Mouse (Mus musculus) kidney, adult 2 months (tissue): ENCODE measurements at regions not wholly inside any gene's neighbourhood (a gene's known extent, or its start where the extent isn't known, plus 50 kb on each side); places are given as distances from the start of the nearest gene placed in this dataset.

Experiments used
- DNase-seq: peaks from one replicate; pipeline ENCODE4 v3.0.0; 2021
- H3K27ac ChIP-seq: fragments of 200-500 bp; 2 replicates; pipeline ENCODE4 v1.5.1; 2012; ENCODE audit warnings: low read depth, low read length, control low read depth, inconsistent platforms; ENCODE audit not compliant: insufficient read depth
- H3K27me3 ChIP-seq: fragments of 200-500 bp; replicated peaks from 2 replicates; pipeline ENCODE4 v1.6.1; 2012; ENCODE audit warnings: mild to moderate bottlenecking, moderate library complexity, low read length, inconsistent platforms; ENCODE audit not compliant: control insufficient read depth, insufficient read depth
- H3K36me3 ChIP-seq: fragments of 200-500 bp; 2 replicates; pipeline ENCODE4 v1.6.1; 2012; ENCODE audit warnings: mild to moderate bottlenecking, moderate library complexity, low read length, inconsistent platforms; ENCODE audit not compliant: control insufficient read depth, insufficient read depth
- H3K4me1 ChIP-seq: fragments of 200-500 bp; 2 replicates; pipeline ENCODE4 v1.6.1; 2011; ENCODE audit warnings: low read length; ENCODE audit not compliant: control insufficient read depth, insufficient read depth
- H3K4me3 ChIP-seq: fragments of 200-500 bp; 2 replicates; pipeline ENCODE4 v1.5.1; 2011; ENCODE audit warnings: mild to moderate bottlenecking, low read depth, low read length, control low read depth; ENCODE audit not compliant: insufficient read depth
- CTCF ChIP-seq: fragments of 200-500 bp; conservative IDR thresholded peaks from 2 replicates; pipeline ENCODE4 v1.5.1; 2011; ENCODE audit warnings: low read depth, mild to moderate bottlenecking, control low read depth, low read length, moderate library complexity, mixed read lengths; ENCODE audit not compliant: insufficient read depth, insufficient read length
- POLR2A ChIP-seq: fragments of 200-500 bp; IDR thresholded peaks from one replicate; pipeline ENCODE4 v1.6.1; 2011; ENCODE audit warnings: low read depth, low read length, control low read depth
- WGBS: fragments of 180-500 bp; shearing (Covaris S2); methylation state at CpG from one replicate; pipeline ENCODE4 v1.1.7; 2018; 5-methylcytosine and 5-hydroxymethylcytosine counted together

GRCm38 (mm10) chr10:91734691-91735090 lies 553.6 kb upstream of the Tmpo start:
- Histone ChIP-seq H3K4me3 (no peak overlapping the region), H3K27me3 (no peaks in the 10 kb centered on the region), H3K36me3 (no peaks in the 10 kb centered on the region), H3K4me1 (no peaks in the 10 kb centered on the region), H3K27ac (no peak overlapping the region)
- no peak; the same call in 1 of the 2 replicates for TF ChIP-seq CTCF
- no peak for TF ChIP-seq POLR2A
- DNase-seq: no peak
- 82% methylated on average over 8 of the region's 8 CpGs for WGBS

DNA sequence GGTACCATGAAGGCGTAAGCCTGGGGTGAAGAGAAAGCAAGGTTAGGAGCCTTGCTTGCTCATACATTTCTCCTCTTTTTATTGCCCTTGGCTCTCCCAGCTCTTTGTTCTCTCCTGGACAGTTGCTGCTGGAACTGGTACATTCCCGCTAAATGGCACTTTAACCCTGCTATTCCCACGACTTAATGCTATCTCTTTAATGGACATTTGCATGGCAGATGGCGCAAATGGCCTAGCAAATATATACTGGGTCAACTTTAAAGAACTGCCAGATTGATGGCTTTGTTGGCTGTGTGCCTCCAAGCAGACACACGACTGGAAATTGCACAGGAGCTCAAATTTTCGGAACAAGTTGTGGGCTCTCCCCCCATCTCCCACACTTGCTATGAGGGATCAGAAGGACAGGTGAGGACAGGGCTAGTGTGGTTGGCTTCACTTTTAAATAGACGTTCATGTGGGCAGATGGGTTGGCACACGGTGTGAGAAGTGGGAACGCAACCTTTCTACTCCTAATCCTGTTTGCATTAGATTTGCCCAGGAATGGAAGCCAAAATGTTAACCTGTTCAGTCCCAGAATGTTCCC lies 551.0 kb upstream of the Tmpo start:
- Histone ChIP-seq H3K36me3 (no peaks in the 10 kb centered on the region), H3K4me3 (no peak overlapping the region), H3K4me1 (no peaks in the 10 kb centered on the region), H3K27ac (no peak overlapping the region), H3K27me3 (no peaks in the 10 kb centered on the region)
- DNase-seq: no peak
- TF ChIP-seq CTCF (no peak), POLR2A (no peak)
- WGBS: 55% methylated on average over 9 of the region's 9 CpGs

DNA sequence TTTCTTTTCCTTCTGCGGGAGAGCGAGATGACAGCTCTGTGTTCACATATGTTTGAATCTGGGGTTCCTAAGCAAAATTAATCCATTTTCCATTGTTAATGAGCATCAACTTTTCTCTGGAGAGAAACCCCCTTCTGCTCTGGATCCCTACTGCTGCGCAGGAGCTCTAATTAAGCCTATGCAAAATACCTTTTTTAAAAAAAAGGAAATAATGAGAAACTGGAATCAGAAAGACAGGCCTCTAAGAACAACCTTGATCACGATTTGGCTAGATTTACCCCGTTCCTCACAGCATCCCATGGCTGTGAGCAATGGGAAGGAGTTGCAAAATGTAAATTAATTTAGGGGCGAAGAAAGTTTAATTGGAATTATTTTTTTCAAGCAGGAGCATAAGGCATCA lies 548.9 kb upstream of the Tmpo start:
- WGBS: 92% methylated on average over 6 of the region's 6 CpGs
- Histone ChIP-seq H3K36me3 (no peaks in the 10 kb centered on the region), H3K27ac (no peak overlapping the region), H3K4me3 (no peak overlapping the region), H3K27me3 (no peaks in the 10 kb centered on the region), H3K4me1 (no peaks in the 10 kb centered on the region)
- no peak for DNase-seq
- TF ChIP-seq CTCF (no peak), POLR2A (no peak)

DNA sequence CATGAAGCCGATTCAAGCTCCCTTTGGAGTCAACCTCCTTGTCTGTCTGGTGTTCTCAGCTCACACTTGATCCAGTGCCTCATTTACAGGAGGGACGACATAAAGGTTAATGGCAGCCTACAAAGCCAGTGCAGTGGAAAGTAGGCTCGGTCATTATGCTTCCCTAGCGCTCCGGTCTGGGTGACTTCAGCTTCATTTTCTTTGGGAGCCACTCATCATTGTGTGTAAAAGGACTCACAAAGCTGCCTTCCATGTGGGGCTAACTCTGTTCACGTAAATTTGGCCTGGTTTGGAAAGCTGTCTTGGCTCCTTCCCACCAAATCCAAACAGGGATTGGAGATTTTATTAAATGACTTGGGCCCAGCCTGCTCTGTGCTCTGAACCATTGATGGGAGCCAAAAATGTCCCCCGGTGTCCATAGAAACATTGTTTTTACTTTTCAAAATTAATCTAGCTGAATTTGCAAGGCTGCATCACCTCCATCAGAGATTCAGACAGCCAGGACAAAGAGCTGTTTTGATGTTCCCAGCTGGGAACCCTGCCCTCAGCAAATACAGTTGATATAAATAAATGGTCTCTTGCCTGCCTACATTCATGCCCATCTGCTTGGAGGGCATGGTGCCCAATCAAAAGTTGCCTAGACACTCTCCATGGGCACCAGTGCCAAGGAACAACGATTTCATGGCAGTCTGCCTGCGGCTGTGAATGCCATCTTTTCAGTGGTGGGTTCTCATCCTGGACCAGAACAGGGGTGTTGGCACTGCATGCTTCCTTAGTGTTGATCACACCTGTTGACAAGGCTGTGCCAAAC lies 538.7 kb upstream of the Tmpo start:
- Histone ChIP-seq H3K36me3 (no peaks in the 10 kb centered on the region), H3K27ac (no peak overlapping the region), H3K4me1 (no peaks in the 10 kb centered on the region), H3K4me3 (no peak overlapping the region), H3K27me3 (no peaks in the 10 kb centered on the region)
- DNase-seq: no peak
- 89% methylated on average over 9 of the region's 9 CpGs for WGBS
- TF ChIP-seq CTCF (no peak), POLR2A (no peak)

- H3K36me3 ChIP-seq: no peaks in the 10 kb centered on the region
- WGBS: 89% methylated on average over 7 of the region's 7 CpGs
- DNase-seq: no peak
Measured at GRCm38 (mm10) chr10:91716604-91717003, 535.5 kb upstream of the Tmpo start.

DNA sequence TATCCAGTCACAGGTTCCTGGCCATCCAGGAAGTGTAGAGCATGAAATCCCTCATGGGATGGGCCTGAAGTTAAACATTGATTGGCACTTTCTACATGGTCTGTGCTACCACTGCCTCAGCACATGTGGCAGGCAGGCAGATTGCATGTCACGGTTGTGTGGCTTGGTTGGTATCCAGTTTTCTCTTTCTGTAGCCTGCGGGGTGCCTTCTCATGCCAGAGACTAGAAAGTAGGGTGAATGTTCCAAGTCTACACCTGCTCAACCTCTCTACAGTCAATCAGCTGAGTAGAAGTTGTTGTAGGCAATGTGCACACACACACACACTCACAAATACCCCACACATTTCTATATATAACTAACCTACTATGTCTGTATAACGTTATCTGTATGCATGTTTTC lies 533.5 kb upstream of the Tmpo start:
- Histone ChIP-seq H3K36me3 (no peaks in the 10 kb centered on the region), H3K27ac (no peak overlapping the region), H3K27me3 (no peaks in the 10 kb centered on the region), H3K4me1 (no peaks in the 10 kb centered on the region), H3K4me3 (no peak overlapping the region)
- 50% methylated on average over 3 of the region's 3 CpGs for WGBS
- peak; percentile 3 for DNase-seq
- TF ChIP-seq POLR2A (no peak), CTCF (no peak)

More at GRCm38 (mm10) chr10:91716604-91717003, 535.5 kb upstream of the Tmpo start:
- no peak overlapping the region for H3K27ac ChIP-seq
- no peaks in the 10 kb centered on the region for H3K4me1 ChIP-seq
- no peak overlapping the region for H3K4me3 ChIP-seq
- TF ChIP-seq CTCF (no peak), POLR2A (no peak)
- H3K27me3 ChIP-seq: no peaks in the 10 kb centered on the region

DNA sequence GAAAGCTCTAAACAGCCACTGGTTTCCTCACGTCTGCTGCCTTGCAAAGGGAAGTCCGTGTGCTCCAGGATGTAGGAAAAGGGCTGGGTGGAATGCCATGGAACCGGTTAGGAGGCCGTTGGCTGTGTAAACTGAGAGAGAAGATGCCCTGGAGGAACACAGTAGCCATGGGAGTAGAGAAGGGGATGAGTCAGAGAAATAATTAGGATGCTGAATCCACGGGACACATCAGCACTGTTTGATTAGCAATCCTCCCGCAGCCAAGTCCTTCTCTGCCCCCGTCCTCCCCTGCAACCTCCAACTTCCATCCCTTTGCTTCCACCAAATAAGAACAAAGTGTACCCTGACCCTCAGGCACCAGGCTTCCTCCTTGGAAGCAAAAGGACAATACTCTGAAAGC lies 532.4 kb upstream of the Tmpo start:
- Histone ChIP-seq H3K4me3 (no peak overlapping the region), H3K4me1 (no peaks in the 10 kb centered on the region), H3K27me3 (no peaks in the 10 kb centered on the region), H3K27ac (no peak overlapping the region), H3K36me3 (no peaks in the 10 kb centered on the region)
- DNase-seq: no peak
- WGBS: 46% methylated on average over 7 of the region's 7 CpGs
- no peak for TF ChIP-seq CTCF
- no peak for TF ChIP-seq POLR2A
